Mouse (Mus musculus): Measurements from ENCODE around the gene Cnot4.
"Not testable (repeated sequence)": the region's sequence is repeated elsewhere in the genome, so short reads cannot be mapped to it uniquely, and the experiment has no call there.

The Cnot4 gene

DNA sequence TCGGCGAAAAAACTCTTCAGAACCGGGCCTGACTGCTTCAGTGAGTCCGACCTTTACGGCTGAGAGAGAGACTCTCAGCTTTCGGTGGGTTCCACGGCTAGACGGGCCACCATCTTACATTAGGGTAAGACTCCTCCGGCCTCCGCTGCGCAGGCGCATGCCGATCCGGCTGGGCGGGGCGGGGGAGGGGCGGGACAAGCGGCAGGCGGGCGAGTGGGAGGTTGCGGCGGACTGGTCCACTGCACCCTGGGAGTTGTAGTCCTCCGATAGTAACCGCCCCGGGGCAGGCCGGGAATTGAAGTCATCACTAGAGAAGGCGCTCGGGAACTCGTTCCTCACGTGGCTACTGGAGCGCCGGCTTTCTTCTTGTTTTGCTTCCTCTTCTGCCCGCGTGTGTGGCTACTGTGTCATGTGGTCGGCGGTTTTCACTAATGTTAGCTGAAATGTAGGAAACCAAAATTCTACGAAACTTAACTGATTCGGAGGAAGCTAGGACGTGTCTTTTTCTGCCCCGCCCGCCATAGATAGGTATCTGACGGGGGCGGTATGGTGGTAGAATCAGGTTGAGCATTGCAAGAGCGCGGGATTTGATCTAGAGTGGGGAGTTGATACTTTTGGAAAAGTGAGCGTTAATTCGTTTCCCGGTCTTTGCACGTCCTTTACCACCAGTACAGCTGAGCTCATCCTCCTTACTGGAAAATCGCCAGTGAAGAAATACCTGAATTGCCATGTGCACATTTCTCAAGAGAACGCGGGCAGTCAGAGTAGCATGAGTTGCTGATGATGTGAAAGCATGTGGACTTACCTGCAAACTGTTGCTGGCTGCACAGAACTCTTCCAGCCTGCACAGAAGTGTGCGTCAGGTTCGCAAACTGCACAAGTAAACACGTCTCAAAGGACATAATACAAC, at the start of gene Cnot4:
TSS of gene Cnot4 (minus strand) at position 146 of the 910 bp plus-strand sequence.
- in situ Hi-C loops (cut with MboI, MseI), result no loop called here

GRCm38 (mm10) chr6:35179299-35179698, 45.8 kb upstream of the Cnot4 start:
- in situ Hi-C loops (cut with MboI, MseI), result not testable (repeated sequence)

DNA sequence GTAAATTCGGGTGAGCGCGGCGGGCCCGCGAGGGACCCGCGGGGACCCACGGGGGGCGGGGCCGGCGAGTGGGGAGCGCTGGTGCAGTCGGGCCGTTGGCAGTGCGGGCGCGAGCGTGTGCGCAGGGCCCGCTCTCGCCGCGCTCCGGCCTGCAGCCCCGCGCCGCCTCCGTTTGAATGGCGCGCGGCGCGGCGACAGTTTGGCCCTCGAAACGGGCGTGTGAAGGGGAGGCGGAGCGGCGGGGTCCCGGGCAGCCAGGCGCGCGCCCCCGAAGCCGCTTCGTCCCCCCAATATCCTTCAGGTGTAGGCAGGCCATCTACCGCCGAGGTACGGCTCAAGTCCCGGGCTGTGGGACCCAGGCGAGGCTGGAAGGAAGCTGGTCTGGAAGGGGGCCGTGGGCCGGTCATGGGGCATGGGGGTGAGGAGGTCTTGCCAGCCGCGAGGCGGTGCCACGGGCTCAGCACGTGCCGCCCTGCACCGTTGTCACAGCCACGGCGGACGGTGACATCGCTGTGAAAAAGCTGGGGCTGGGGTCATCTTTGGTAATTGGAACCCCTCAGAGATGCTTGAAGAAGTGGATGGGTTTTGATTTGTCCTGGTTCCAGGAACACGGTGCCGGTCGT, 44.2 kb upstream of the Cnot4 start:
- in situ Hi-C loops (cut with MboI, MseI), result no loop called here

DNA sequence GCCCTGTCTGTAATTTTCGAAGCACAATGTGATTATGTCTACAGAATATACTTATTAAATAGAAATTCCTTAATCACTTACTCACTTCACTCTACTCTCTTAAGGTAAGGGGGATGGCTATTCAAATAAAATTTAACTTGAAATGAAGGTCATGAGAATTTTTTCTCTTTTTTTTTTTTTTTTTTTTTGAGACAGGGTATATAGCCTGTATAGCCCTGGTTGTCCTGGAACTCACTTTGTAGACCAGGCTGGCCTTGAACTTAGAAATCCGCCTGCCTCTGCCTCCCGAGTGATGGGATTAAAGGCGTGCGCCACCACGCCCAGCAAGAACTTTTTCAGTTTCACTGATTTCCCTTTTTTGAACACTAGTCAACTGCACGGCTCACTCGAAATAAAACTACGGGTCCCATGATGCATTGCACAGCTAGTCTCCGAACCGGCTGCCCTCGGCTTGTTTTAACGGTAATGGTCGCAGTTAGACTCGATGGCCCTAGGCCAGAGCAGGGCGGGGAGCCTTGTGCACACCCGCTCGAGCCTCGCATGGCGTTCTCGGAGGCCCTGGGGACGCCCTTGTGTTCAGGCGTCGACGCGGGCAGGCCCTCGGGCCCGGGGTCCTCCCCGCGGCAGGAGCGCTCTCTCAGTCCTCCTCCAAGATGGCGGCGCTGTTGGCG, 43.6 kb upstream of the Cnot4 start, which contains the start of gene Nup205:
TSS of gene Nup205 (plus strand) at position 443 of the 671 bp plus-strand sequence.
- in situ Hi-C loops (cut with MboI, MseI), result no loop called here

DNA sequence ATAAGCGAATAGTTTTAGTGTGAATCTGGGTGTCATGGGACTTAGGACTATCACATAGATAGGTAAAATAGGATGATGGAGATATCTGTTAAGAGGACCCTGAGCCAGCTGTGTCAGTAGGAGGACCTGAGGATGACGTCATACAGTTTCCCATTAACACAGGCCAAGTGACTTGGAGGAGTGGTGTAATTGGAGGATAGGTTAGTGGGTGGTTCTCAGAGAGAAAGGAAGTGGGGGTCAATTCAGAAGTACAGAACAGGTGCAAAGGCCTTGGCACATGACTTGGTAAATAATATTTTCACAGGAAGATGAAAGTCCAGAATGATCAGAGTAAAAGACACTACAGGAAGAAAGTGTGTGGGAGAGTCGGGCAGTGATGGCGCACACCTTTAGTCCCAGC, 39.7 kb upstream of the Cnot4 start:
- in situ Hi-C loops (cut with MboI, MseI), result loop anchor here in 1 of 2 experiments (5.0 kb wide), 1 partner anchor 36 kb away; no protein-coding TSS in a partner anchor

- in situ Hi-C loops (cut with MboI, MseI), result loop anchor here in 1 of 2 experiments (5.0 kb wide), 1 partner anchor 35 kb away; no protein-coding TSS in a partner anchor
Observed at GRCm38 (mm10) chr6:35172028-35172427, 38.5 kb upstream of the Cnot4 start.

DNA sequence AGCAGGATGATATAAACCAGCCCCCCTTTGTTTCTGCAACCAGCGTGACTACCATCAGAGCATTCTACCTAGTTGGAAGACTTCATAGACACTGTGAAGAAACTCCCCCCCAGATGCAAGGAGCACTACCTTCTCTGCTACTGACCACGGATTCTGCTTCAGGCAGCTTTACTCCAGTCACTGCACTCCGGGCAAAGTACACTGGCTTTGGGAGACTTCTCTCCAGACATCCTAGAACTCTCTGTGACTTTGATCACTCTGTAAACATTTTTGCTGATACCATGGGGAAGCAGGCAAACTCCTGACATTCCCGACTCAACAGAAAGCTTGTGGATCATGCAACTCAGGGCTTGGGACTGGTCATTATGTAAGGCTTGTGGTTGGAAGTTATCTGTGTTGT, 35.7 kb upstream of the Cnot4 start:
- in situ Hi-C loops (cut with MboI, MseI), result no loop called here

DNA sequence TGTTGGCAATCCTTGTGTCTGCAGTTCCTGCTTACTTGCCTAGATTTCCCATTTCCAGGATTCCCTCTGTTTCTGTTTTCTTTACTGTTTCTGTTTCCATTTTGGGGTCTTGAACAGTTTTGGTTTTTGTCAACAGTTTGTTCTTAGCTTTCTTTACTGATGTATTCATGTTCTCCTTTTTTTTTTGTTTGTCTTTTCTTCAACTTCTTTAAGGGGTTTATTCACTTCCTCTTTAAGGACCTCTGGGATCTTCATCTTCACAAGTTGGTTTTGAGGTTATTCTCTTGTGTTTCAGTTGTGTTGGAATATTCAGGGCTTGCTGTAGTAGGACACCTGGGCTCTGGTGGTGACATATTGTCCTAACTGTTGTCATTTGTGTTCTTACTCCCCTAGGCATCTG, 21.0 kb upstream of the Cnot4 start:
- in situ Hi-C loops (cut with MboI, MseI), result no loop called here

GRCm38 (mm10) chr6:35147726-35148422, 14.3 kb upstream of the Cnot4 start:
- in situ Hi-C loops (cut with MboI, MseI), result no loop called here

DNA sequence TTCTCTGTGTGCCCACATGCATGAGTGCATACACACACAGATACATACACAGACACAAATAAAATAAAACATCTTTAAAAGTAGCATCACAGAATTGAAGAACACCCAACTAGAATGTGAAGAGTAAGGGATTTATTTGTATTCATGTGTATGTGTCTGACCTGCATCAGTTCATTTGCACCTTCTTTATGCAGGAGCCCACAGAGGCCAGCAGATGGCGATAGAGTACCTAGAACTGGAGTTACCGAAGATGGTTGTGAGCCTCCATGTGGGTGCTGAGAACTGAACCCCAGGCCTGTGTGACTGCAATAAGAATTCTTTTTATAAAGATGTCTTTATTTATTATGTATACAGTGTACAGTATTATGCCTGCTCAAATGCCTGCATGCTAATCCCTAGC, 12.0 kb upstream of the Cnot4 start:
- in situ Hi-C loops (cut with MboI, MseI), result no loop called here

DNA sequence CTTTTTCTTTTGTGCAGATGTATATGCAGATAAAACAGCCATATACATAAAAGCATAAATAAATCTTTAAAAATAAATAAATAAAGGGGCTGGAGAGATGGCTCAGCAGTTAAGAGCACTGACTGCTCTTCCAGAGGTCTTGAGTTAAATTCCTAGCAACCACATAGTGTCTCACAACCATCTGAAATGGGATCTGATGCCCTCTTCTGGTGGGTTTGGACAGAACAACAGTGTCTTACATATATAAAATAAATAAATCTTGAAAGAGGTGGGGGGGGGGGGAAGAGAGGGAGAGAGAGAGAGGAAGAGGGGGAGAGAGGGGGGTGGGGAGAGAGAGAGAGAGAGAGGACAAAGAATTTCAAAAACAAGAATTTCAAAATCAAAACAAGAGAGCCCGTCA, 6.8 kb upstream of the Cnot4 start:
- in situ Hi-C loops (cut with MboI, MseI), result no loop called here

- in situ Hi-C loops (cut with MboI, MseI), result loop anchor here in 1 of 2 experiments (5.0 kb wide), 2 partner anchors 37 to 402 kb away; partner anchors contain the start of gene Mtpn
Observed at GRCm38 (mm10) chr6:35134844-35135243, 1.3 kb upstream of the Cnot4 start.

DNA sequence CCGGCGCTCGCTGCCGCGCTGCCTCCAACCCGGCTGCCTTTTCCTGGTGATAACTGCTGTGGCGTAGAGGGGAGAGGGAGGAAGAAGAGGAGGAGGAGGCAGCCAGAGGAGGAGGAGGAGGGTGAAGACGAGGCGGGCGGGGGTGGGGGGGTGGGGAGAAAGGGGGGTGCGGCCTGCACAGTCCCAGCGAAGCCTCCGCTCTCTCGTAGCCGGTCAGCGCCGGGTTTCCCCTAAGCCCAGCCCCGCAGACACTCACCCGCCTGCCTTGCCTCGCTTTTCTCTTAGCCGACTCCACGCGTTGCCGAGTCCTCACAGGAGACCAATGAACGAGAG, 312 bp downstream of the Cnot4 start:
- in situ Hi-C loops (cut with MboI, MseI), result no loop called here

GRCm38 (mm10) chr6:35132806-35133205, 718 bp downstream of the Cnot4 start:
- in situ Hi-C loops (cut with MboI, MseI), result no loop called here

GRCm38 (mm10) chr6:35122488-35122887, 11.0 kb downstream of the Cnot4 start:
- in situ Hi-C loops (cut with MboI, MseI), result no loop called here

GRCm38 (mm10) chr6:35121925-35122324, 11.6 kb downstream of the Cnot4 start:
- in situ Hi-C loops (cut with MboI, MseI), result no loop called here

GRCm38 (mm10) chr6:35102457-35102856, 31.1 kb downstream of the Cnot4 start:
- in situ Hi-C loops (cut with MboI, MseI), result loop anchor here in 1 of 2 experiments (5.0 kb wide), 1 partner anchor 50 kb away; no protein-coding TSS in a partner anchor

GRCm38 (mm10) chr6:35084927-35085326, 48.6 kb downstream of the Cnot4 start:
- in situ Hi-C loops (cut with MboI, MseI), result no loop called here

GRCm38 (mm10) chr6:35075148-35075547, 58.4 kb downstream of the Cnot4 start:
- in situ Hi-C loops (cut with MboI, MseI), result no loop called here

DNA sequence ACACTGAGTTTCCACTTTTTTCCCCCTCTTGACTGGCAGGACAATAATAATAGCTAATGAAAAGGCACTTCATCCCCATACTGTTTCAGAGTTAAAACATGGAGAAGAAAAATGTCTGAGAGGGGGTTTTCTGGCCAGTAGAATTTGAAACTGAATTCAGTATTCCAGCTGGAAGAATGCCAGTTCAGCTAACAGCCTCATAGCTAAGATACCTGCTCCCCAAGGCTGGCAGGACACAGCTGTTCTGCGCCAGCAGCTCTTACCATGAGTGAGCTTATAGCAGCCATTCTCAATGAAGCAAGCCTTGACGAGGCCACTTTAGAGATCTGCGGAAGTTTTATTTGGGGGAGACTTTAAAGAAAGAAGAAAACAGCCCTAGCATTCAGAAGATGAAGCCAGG, 62.3 kb downstream of the Cnot4 start:
- in situ Hi-C loops (cut with MboI, MseI), result loop anchor here in 1 of 2 experiments (5.0 kb wide), 1 partner anchor 36 kb away; no protein-coding TSS in a partner anchor

DNA sequence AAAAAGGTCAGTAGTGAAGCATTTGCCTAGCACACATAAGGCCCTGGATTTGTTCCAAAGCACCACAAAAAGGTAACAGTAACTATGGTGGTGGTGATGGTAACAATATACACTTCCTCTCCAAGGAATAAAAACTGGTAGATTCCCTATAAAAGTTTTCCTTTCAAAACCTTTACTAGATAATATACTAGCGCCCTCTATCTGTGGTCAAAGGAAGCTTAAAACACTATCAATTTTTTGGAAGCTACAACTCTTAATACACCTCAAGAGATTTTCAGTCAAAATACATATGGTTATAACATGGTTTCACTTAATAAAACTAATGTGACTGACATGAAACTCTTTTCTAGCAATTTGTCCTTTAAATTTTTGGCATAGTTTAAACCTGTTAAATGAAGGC, 71.1 kb downstream of the Cnot4 start:
- in situ Hi-C loops (cut with MboI, MseI), result no loop called here

Data from T-helper 17 cell (primary cell).